In the genomic region with DNA sequence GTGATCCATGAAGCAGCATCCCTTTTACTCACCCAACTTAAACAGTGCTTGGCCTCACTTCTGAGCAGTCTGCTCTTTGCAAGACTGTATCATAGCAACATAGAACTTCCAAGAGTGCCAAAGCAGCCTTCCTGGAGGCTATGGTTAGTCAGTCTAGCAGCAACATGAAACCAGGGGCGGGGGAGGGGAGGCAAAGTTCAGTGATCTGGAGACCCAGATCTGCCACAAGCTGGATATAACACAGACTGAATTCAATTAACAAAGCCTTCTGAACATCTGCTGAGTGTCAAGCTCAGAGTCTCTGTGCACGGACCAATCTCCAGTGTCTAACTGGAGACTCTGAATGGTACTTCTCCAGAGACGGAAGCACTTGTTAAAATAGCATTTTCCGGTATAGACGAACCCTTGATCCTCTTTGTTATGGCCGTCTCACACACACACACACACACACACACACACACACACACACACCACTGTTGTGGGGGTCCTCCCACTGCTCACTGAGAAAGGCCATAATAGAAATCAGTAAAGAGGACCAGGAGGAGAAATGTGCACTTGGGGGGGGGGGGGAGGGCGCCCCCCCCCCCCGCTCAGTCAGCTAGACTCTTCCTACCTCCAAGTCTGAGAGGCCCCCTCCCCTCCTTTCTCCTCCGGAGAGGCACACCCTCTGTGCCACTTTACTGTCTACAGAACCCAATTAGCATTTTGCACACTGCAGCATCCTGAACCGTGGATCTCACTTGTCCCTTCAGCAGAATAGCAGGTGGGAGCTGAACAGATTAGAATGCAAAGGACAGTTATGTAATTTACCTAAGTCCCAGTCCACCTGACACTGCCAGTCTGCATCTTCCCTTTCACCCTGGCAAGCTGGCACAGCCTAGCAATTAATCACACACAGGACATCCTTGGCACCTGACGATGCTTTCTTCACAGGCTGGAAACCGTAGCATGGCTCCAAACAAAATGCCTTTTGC, we compare ENCODE assay signal across 8 mouse cellular contexts.
DNase-seq lines count a peak whose midpoint lies in the region; ATAC-seq lines count a peak whose summit lies in the region.

No protein-coding gene starts in this region.

- H3K4me1 ChIP-seq in embryonic facial prominence, embryonic 12.5 days, result peaks cover 11% of the 10 kb centered on the region
- H3K4me1 ChIP-seq in kidney, embryonic 15.5 days, result peaks cover 18% of the 10 kb centered on the region
- H3K4me1 ChIP-seq in neural tube, embryonic 12.5 days, result no peaks in the 10 kb centered on the region; the same call in 1 of the 2 replicates

- H3K4me2 ChIP-seq in embryonic facial prominence, embryonic 12.5 days (replicated peaks), result peak overlapping the region; percentile 16
- H3K4me2 ChIP-seq in kidney, embryonic 15.5 days, result peak overlapping the region; percentile 39
- H3K4me2 ChIP-seq in neural tube, embryonic 12.5 days (replicated peaks), result no peak overlapping the region

- H3K27me3 ChIP-seq in embryonic facial prominence, embryonic 12.5 days, result no peaks in the 10 kb centered on the region
- no peaks in the 10 kb centered on the region for H3K27me3 ChIP-seq in kidney, embryonic 15.5 days
- no peaks in the 10 kb centered on the region for H3K27me3 ChIP-seq in neural tube, embryonic 12.5 days (replicated peaks)

- H3K4me3 ChIP-seq in embryonic facial prominence, embryonic 12.5 days, result no peak overlapping the region
- H3K4me3 ChIP-seq in kidney, embryonic 15.5 days (replicated peaks), result no peak overlapping the region
- H3K4me3 ChIP-seq in neural tube, embryonic 12.5 days, result no peak overlapping the region

- no peaks in the 10 kb centered on the region for H3K36me3 ChIP-seq in embryonic facial prominence, embryonic 12.5 days
- no peaks in the 10 kb centered on the region for H3K36me3 ChIP-seq in kidney, embryonic 15.5 days
- H3K36me3 ChIP-seq in neural tube, embryonic 12.5 days, result no peaks in the 10 kb centered on the region

- H3K9ac ChIP-seq in embryonic facial prominence, embryonic 12.5 days, result no peak overlapping the region
- no peak overlapping the region for H3K9ac ChIP-seq in kidney, embryonic 15.5 days
- H3K9ac ChIP-seq in neural tube, embryonic 12.5 days, result no peak overlapping the region

- no peak overlapping the region for H3K27ac ChIP-seq in embryonic facial prominence, embryonic 12.5 days
- no peak overlapping the region for H3K27ac ChIP-seq in kidney, embryonic 15.5 days
- no peak overlapping the region for H3K27ac ChIP-seq in neural tube, embryonic 12.5 days

- WGBS in embryonic facial prominence, embryonic 12.5 days, result 25% methylated on average over 10 of the region's 12 CpGs
- 23% methylated on average over 10 of the region's 12 CpGs for WGBS in kidney, embryonic 15.5 days
- 47% methylated on average over 11 of the region's 12 CpGs for WGBS in neural tube, embryonic 12.5 days

- intact Hi-C loops in heart, postnatal 25 days (cut with DNase I), result no loop called here

- ATAC-seq in embryonic facial prominence, embryonic 12.5 days (ENCODE audit: insufficient number of reproducible peaks, insufficient read depth, low FRiP score, low TSS enrichment), result peak; percentile 79
- ATAC-seq in kidney, embryonic 15.5 days (replicated peaks; ENCODE audit: low FRiP score), result peak; percentile 91
- peak; percentile 48; the same call in 1 of the 2 replicates for ATAC-seq in neural tube, embryonic 12.5 days (ENCODE audit: low FRiP score, low read depth)

- DNase-seq in right cerebral cortex, postnatal 25 days, result peak; percentile 9
- no peak for DNase-seq in right cerebral cortex, postnatal 14 days
- DNase-seq in heart, postnatal 25 days (ENCODE audit: low spot score), result no peak
- no peak for DNase-seq in thymus, adult 18-20 months
- no peak for DNase-seq in lung, postnatal 14 days

- H3K9me3 ChIP-seq in embryonic facial prominence, embryonic 12.5 days, result no peaks in the 10 kb centered on the region
- H3K9me3 ChIP-seq in kidney, embryonic 15.5 days (replicated peaks), result no peaks in the 10 kb centered on the region
- H3K9me3 ChIP-seq in neural tube, embryonic 12.5 days, result no peaks in the 10 kb centered on the region
